Mouse (Mus musculus): Measurements from ENCODE around the gene Gh. TPM values are rescaled to one million over a fixed set of nuclear protein-coding genes. Genes with fewer than 3 reads are reported as not detected.

Gh gene
- total and polyA plus RNA-seq, 3 experiments: not detected

DNA sequence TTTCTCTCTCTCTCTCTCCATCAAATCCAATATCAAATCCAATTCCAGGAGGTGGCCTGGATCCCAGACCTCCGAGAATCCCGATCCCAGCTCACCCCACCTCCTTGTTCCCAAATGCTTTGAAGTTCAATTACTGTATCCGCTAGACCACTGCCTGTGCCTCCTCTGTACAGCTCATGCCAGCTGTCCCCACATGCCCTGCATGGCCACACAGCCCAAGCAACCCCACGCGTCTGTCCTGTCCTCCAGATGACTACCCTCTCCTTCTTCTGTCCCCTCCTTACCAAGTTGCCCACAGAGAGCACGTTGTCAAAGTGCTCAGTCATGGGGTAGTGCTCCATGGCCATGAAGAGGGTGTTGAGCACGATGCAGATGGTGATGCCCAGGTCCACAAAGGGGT lies 37.2 kb upstream of the Gh start:
- Histone ChIP-seq H3K36me3 (replicated peaks) (no peaks in the 10 kb centered on the region), H3K4me3 (ENCODE audit: low read depth, low read length) (no peak overlapping the region), H3K4me1 (ENCODE audit: insufficient read depth, low read depth, low read length) (no peaks in the 10 kb centered on the region), H3K9me3 (replicated peaks) (no peaks in the 10 kb centered on the region), H3K27me3 (ENCODE audit: insufficient read depth, low read length) (peaks cover 46% of the 10 kb centered on the region)
- no peak for DNase-seq (ENCODE audit: low spot score)
- no peak for TF ChIP-seq TAL1 (conservative IDR thresholded peaks at IDR 0.05; ENCODE audit: low read depth, low read length)
- no peak for ATAC-seq (ENCODE audit: extremely low read depth, insufficient number of reproducible peaks, low FRiP score, poor library complexity, severe bottlenecking)

DNA sequence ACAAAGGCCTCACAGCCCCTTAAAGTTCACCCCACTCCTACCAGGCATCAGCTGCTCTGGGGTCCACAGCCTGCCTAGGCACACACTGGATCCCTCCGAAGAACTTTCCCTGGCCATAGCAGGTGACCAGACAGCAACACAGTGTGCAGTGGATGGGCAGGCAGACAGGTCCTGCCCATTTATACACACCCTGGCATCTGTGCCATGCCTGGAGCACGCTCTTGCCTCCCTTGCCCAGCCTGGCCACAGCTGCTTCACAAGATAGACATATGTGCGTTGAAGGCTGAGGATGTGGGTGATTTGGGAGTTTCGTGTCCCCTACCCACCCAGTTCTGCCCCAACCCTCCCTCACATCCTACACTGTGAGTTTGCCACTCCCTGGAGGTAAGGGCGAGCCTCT lies 36.4 kb upstream of the Gh start:
- Histone ChIP-seq H3K27me3 (ENCODE audit: insufficient read depth, low read length) (peaks cover 44% of the 10 kb centered on the region), H3K4me1 (ENCODE audit: insufficient read depth, low read depth, low read length) (no peaks in the 10 kb centered on the region), H3K4me3 (ENCODE audit: low read depth, low read length) (no peak overlapping the region), H3K9me3 (replicated peaks) (no peaks in the 10 kb centered on the region), H3K36me3 (replicated peaks) (no peaks in the 10 kb centered on the region)
- TF ChIP-seq GATA1 (IDR thresholded peaks at IDR 0.05; ENCODE audit: borderline replicate concordance, low read length) (no peak), GATA2 (IDR thresholded peaks at IDR 0.05; ENCODE audit: borderline replicate concordance, low read depth, low read length) (no peak), CTCF (IDR thresholded peaks at IDR 0.05; ENCODE audit: low read depth, low read length) (no peak), TAL1 (conservative IDR thresholded peaks at IDR 0.05; ENCODE audit: low read depth, low read length) (no peak), POLR2AphosphoS5 (IDR thresholded peaks at IDR 0.05; ENCODE audit: insufficient replicate concordance, low read depth, low read length) (no peak)
- ATAC-seq (ENCODE audit: extremely low read depth, insufficient number of reproducible peaks, low FRiP score, poor library complexity, severe bottlenecking) (no peak), DNase-seq (ENCODE audit: low spot score) (no peak)

DNA sequence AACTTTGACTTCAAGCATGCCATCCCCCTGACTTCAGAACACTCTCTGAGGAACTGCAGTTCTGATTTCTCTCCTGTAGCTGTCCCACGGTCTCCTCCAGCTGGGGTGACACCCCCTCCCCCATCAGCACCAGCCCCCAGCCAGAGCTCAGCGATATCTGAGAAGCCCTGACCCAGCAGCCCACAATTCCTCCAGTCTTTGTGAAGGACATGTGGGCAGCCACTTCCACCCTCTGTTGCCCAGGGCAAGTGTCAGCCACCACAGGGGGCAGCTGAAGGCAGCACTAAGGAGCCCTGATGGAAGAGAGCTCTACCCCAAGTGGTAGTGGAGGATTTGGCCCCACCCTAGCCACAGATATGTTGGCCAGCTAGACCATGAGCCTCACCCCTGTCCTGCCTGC lies 32.4 kb upstream of the Gh start:
- Histone ChIP-seq H3K4me3 (ENCODE audit: low read depth, low read length) (no peak overlapping the region), H3K36me3 (replicated peaks) (no peaks in the 10 kb centered on the region), H3K4me1 (ENCODE audit: insufficient read depth, low read depth, low read length) (no peaks in the 10 kb centered on the region), H3K9me3 (replicated peaks) (no peaks in the 10 kb centered on the region), H3K27me3 (ENCODE audit: insufficient read depth, low read length) (peaks cover 30% of the 10 kb centered on the region)
- DNase-seq (ENCODE audit: low spot score) (no peak), ATAC-seq (ENCODE audit: extremely low read depth, insufficient number of reproducible peaks, low FRiP score, poor library complexity, severe bottlenecking) (no peak)
- TF ChIP-seq POLR2AphosphoS5 (IDR thresholded peaks at IDR 0.05; ENCODE audit: insufficient replicate concordance, low read depth, low read length) (no peak), TAL1 (conservative IDR thresholded peaks at IDR 0.05; ENCODE audit: low read depth, low read length) (no peak), GATA1 (IDR thresholded peaks at IDR 0.05; ENCODE audit: borderline replicate concordance, low read length) (no peak), CTCF (IDR thresholded peaks at IDR 0.05; ENCODE audit: low read depth, low read length) (no peak), GATA2 (IDR thresholded peaks at IDR 0.05; ENCODE audit: borderline replicate concordance, low read depth, low read length) (no peak)

DNA sequence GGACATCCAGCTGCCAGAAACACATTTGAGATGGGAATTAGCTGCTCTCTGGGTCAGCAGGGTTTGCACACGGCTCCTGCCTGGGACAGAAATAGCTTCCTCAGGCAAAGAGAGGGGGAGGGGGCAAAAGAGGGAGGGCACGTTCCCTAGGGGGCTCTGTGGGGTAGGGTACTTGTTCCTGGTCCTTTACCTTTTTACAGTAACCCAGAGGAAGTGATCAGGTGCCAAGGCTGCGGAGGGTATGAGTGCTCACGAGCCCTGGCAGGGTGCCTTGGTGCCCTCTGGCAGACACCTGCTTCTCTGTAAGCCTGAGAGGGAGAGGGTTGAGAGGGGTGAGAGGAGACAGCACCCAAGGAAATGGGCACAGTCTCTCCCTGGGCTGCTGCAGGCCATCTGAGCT lies 30.8 kb upstream of the Gh start:
- no peak for TF ChIP-seq GATA1 (IDR thresholded peaks at IDR 0.05; ENCODE audit: borderline replicate concordance, low read length)
- no peak for TF ChIP-seq GATA2 (IDR thresholded peaks at IDR 0.05; ENCODE audit: borderline replicate concordance, low read depth, low read length)
- TF ChIP-seq CTCF (IDR thresholded peaks at IDR 0.05; ENCODE audit: low read depth, low read length): no peak
- TF ChIP-seq TAL1 (conservative IDR thresholded peaks at IDR 0.05; ENCODE audit: low read depth, low read length): no peak
- no peak for TF ChIP-seq POLR2AphosphoS5 (IDR thresholded peaks at IDR 0.05; ENCODE audit: insufficient replicate concordance, low read depth, low read length)
- ATAC-seq (ENCODE audit: extremely low read depth, insufficient number of reproducible peaks, low FRiP score, poor library complexity, severe bottlenecking): no peak

DNA sequence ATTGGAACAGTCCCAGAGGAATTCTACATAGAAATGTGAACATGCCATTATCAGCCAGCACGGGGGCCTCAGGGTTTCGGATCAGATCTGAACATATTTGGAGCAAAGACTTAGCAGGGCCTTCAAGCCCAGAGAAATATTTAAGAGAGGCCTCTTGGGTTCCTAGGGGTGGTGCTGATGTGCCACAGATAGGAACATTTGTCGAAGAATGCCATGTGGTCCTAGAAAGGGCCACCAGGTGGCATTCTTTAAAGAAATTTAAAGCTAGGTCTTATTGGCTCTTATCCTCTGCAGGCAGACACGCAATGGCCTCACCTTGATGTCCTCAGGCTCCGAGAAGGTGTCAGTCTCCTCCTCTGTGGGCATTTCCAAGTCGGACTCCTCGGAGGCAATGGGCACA lies 28.0 kb upstream of the Gh start:
- H3K27me3 ChIP-seq (ENCODE audit: insufficient read depth, low read length): peaks cover 38% of the 10 kb centered on the region
- no peaks in the 10 kb centered on the region for H3K9me3 ChIP-seq (replicated peaks)
- TF ChIP-seq GATA1 (IDR thresholded peaks at IDR 0.05; ENCODE audit: borderline replicate concordance, low read length) (no peak), POLR2AphosphoS5 (IDR thresholded peaks at IDR 0.05; ENCODE audit: insufficient replicate concordance, low read depth, low read length) (no peak), TAL1 (conservative IDR thresholded peaks at IDR 0.05; ENCODE audit: low read depth, low read length) (no peak), GATA2 (IDR thresholded peaks at IDR 0.05; ENCODE audit: borderline replicate concordance, low read depth, low read length) (no peak), CTCF (IDR thresholded peaks at IDR 0.05; ENCODE audit: low read depth, low read length) (no peak)
- no peak overlapping the region for H3K4me3 ChIP-seq (ENCODE audit: low read depth, low read length)
- DNase-seq (ENCODE audit: low spot score): no peak
- H3K36me3 ChIP-seq (replicated peaks): no peaks in the 10 kb centered on the region
- no peak for ATAC-seq (ENCODE audit: extremely low read depth, insufficient number of reproducible peaks, low FRiP score, poor library complexity, severe bottlenecking)
- H3K4me1 ChIP-seq (ENCODE audit: insufficient read depth, low read depth, low read length): peaks cover 7% of the 10 kb centered on the region

More for the DNA sequence above, 30.8 kb upstream of the Gh start:
- Histone ChIP-seq H3K4me3 (ENCODE audit: low read depth, low read length) (no peak overlapping the region), H3K4me1 (ENCODE audit: insufficient read depth, low read depth, low read length) (no peaks in the 10 kb centered on the region), H3K36me3 (replicated peaks) (no peaks in the 10 kb centered on the region), H3K27me3 (ENCODE audit: insufficient read depth, low read length) (peaks cover 25% of the 10 kb centered on the region; the same call in 1 of the 2 replicates), H3K9me3 (replicated peaks) (no peaks in the 10 kb centered on the region)
- no peak for DNase-seq (ENCODE audit: low spot score)

DNA sequence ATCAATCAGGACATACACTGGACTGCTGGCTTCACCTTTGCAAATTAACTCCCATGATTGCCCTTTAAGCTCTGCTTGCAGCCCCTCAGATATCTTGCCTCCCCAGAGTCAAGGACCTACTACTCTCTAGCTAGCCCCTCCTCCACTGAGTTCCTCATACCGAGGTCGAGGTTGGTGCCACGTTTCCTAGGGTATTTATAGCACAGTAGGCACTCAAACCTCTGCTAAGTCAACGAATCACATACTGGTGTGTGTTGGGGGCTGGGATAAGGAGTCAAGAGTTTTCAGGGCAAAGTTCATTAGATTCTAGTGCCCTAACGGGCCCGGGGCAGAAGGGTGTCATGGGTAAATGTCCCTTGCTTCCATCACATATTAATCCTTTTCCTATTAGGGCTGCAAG lies 27.5 kb upstream of the Gh start:
- H3K27me3 ChIP-seq (ENCODE audit: insufficient read depth, low read length): peaks cover 42% of the 10 kb centered on the region
- TF ChIP-seq POLR2AphosphoS5 (IDR thresholded peaks at IDR 0.05; ENCODE audit: insufficient replicate concordance, low read depth, low read length): no peak
- TF ChIP-seq GATA2 (IDR thresholded peaks at IDR 0.05; ENCODE audit: borderline replicate concordance, low read depth, low read length): no peak
- TF ChIP-seq GATA1 (IDR thresholded peaks at IDR 0.05; ENCODE audit: borderline replicate concordance, low read length): no peak
- no peak for TF ChIP-seq CTCF (IDR thresholded peaks at IDR 0.05; ENCODE audit: low read depth, low read length)
- no peak for TF ChIP-seq TAL1 (conservative IDR thresholded peaks at IDR 0.05; ENCODE audit: low read depth, low read length)
- no peaks in the 10 kb centered on the region for H3K9me3 ChIP-seq (replicated peaks)
- no peaks in the 10 kb centered on the region for H3K36me3 ChIP-seq (replicated peaks)
- H3K4me3 ChIP-seq (ENCODE audit: low read depth, low read length): no peak overlapping the region
- DNase-seq (ENCODE audit: low spot score) (no peak), ATAC-seq (ENCODE audit: extremely low read depth, insufficient number of reproducible peaks, low FRiP score, poor library complexity, severe bottlenecking) (no peak)
- H3K4me1 ChIP-seq (ENCODE audit: insufficient read depth, low read depth, low read length): peaks cover 7% of the 10 kb centered on the region

DNA sequence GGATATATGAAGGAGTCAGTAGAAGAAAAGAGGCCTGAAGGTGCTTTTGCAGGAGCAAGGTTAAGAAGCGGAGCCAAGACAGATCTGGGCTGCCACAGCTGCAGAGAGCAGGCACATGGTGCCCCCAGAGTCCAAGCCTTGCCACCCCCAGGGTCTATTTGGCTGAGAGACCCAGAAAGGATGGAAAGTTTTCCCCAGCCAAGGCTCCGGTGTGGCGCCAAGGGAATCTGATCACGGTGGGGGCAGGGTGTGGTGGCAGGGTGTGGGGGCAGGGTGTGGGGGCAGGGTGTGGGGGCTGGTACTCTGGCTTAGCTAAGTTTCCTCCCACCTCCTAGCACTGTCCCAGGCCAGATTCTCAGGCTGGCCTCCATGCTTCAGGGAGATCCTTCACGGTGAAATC lies 26.9 kb upstream of the Gh start:
- no peak for DNase-seq (ENCODE audit: low spot score)
- Histone ChIP-seq H3K4me1 (ENCODE audit: insufficient read depth, low read depth, low read length) (peaks cover 7% of the 10 kb centered on the region), H3K4me3 (ENCODE audit: low read depth, low read length) (no peak overlapping the region), H3K36me3 (replicated peaks) (no peaks in the 10 kb centered on the region), H3K9me3 (replicated peaks) (no peaks in the 10 kb centered on the region), H3K27me3 (ENCODE audit: insufficient read depth, low read length) (peaks cover 45% of the 10 kb centered on the region)
- no peak for ATAC-seq (ENCODE audit: extremely low read depth, insufficient number of reproducible peaks, low FRiP score, poor library complexity, severe bottlenecking)
- TF ChIP-seq TAL1 (conservative IDR thresholded peaks at IDR 0.05; ENCODE audit: low read depth, low read length): no peak
- TF ChIP-seq POLR2AphosphoS5 (IDR thresholded peaks at IDR 0.05; ENCODE audit: insufficient replicate concordance, low read depth, low read length): no peak
- TF ChIP-seq GATA1 (IDR thresholded peaks at IDR 0.05; ENCODE audit: borderline replicate concordance, low read length): no peak
- TF ChIP-seq GATA2 (IDR thresholded peaks at IDR 0.05; ENCODE audit: borderline replicate concordance, low read depth, low read length): no peak
